Mouse (Mus musculus): ENCODE measurements around the gene Slc35e4.

The Slc35e4 gene

GRCm38 (mm10) chr11:3913316-3914108 is 952 bp downstream of the Slc35e4 start:
- DNase-seq (ENCODE audit: low spot score) = peak; percentile 94

GRCm38 (mm10) chr11:3912875-3913271 is 1.6 kb downstream of the Slc35e4 start:
- no peak for DNase-seq (ENCODE audit: low spot score)

GRCm38 (mm10) chr11:3912100-3912874 is 2.2 kb downstream of the Slc35e4 start:
- DNase-seq (ENCODE audit: low spot score) = peak; percentile 88

GRCm38 (mm10) chr11:3911440-3911839 is 3.0 kb downstream of the Slc35e4 start:
- peak; percentile 37 for DNase-seq (ENCODE audit: low spot score)

- peak; percentile 40 for DNase-seq (ENCODE audit: low spot score)
These were observed 3.8 kb downstream of the Slc35e4 start for GRCm38 (mm10) chr11:3910513-3911310.

GRCm38 (mm10) chr11:3909236-3909635 is 5.2 kb downstream of the Slc35e4 start:
- DNase-seq (ENCODE audit: low spot score) = no peak

- DNase-seq (ENCODE audit: low spot score) = no peak
These were observed 9.0 kb downstream of the Slc35e4 start for GRCm38 (mm10) chr11:3905446-3905845.

GRCm38 (mm10) chr11:3904673-3905072 is 9.8 kb downstream of the Slc35e4 start:
- no peak for DNase-seq (ENCODE audit: low spot score)

- peak; percentile 100 for DNase-seq (ENCODE audit: low spot score)
These were observed 11.4 kb downstream of the Slc35e4 start for GRCm38 (mm10) chr11:3903046-3903445.

GRCm38 (mm10) chr11:3902516-3902915 is 11.9 kb downstream of the Slc35e4 start:
- DNase-seq (ENCODE audit: low spot score) = peak; percentile 33

- no peak for DNase-seq (ENCODE audit: low spot score)
These were observed 14.2 kb downstream of the Slc35e4 start for GRCm38 (mm10) chr11:3900296-3900695.

- DNase-seq (ENCODE audit: low spot score) = peak; percentile 32
These were observed 18.5 kb downstream of the Slc35e4 start for GRCm38 (mm10) chr11:3895933-3896332.

- DNase-seq (ENCODE audit: low spot score) = peak; percentile 47
These were observed 19.0 kb downstream of the Slc35e4 start for GRCm38 (mm10) chr11:3895458-3895857.

- DNase-seq (ENCODE audit: low spot score) = peak; percentile 92
These were observed 19.8 kb downstream of the Slc35e4 start, which contains the start of the genes 4921536K21Rik and Dusp18 for GRCm38 (mm10) chr11:3894406-3895281. Gene 4921536K21Rik, minus strand, starts transcription at chr11:3895098. Gene Dusp18, plus strand, starts transcription at chr11:3895240.

- DNase-seq (ENCODE audit: low spot score) = no peak
These were observed 20.5 kb downstream of the Slc35e4 start for GRCm38 (mm10) chr11:3893970-3894369.

- no peak for DNase-seq (ENCODE audit: low spot score)
These were observed 27.1 kb downstream of the Slc35e4 start for GRCm38 (mm10) chr11:3887331-3887730.

- DNase-seq (ENCODE audit: low spot score) = no peak
These were observed 30.8 kb downstream of the Slc35e4 start for GRCm38 (mm10) chr11:3883711-3884110.

- DNase-seq (ENCODE audit: low spot score) = peak; percentile 85
These were observed 34.6 kb downstream of the Slc35e4 start for GRCm38 (mm10) chr11:3879836-3880235.

GRCm38 (mm10) chr11:3878660-3879059 is 35.8 kb downstream of the Slc35e4 start:
- DNase-seq (ENCODE audit: low spot score) = no peak

GRCm38 (mm10) chr11:3876419-3876818 is 38.0 kb downstream of the Slc35e4 start:
- no peak for DNase-seq (ENCODE audit: low spot score)

GRCm38 (mm10) chr11:3864343-3864742 is 50.1 kb downstream of the Slc35e4 start:
- no peak for DNase-seq (ENCODE audit: low spot score)
